Mouse (Mus musculus) liver, adult 2 months (tissue): ENCODE measurements around the gene Mark2. TPM values are rescaled to one million over a fixed set of nuclear protein-coding genes. Genes with fewer than 3 reads are reported as not detected.

ENCODE experiments used
- DNase-seq: peaks from one replicate; pipeline ENCODE4 v3.0.0-alpha.2; 2011; ENCODE audit warnings: low read depth, low spot score; ENCODE audit errors: extremely low read depth
- H3K27ac ChIP-seq: fragments of 200-500 bp; replicated peaks from 2 replicates; pipeline ENCODE4 v1.5.1; 2012; ENCODE audit warnings: low read depth, mild to moderate bottlenecking, control low read depth, inconsistent platforms, low read length; ENCODE audit not compliant: insufficient read depth
- H3K27me3 ChIP-seq: fragments of 200-500 bp; 2 replicates; pipeline ENCODE4 v1.6.1; 2012; ENCODE audit warnings: mild to moderate bottlenecking, moderate library complexity, low read length, inconsistent platforms; ENCODE audit not compliant: control insufficient read depth, insufficient read depth
- H3K36me3 ChIP-seq: fragments of 200-500 bp; 2 replicates; pipeline ENCODE4 v1.6.1; 2012; ENCODE audit warnings: low read length, inconsistent platforms; ENCODE audit not compliant: control insufficient read depth, insufficient read depth
- H3K4me1 ChIP-seq: fragments of 200-500 bp; 2 replicates; pipeline ENCODE4 v1.6.1; 2011; ENCODE audit warnings: low read length; ENCODE audit not compliant: control insufficient read depth, insufficient read depth
- H3K4me3 ChIP-seq: fragments of 200-500 bp; 2 replicates; pipeline ENCODE4 v1.5.1; 2011; ENCODE audit warnings: low read depth, mild to moderate bottlenecking, control low read depth, low read length, moderate library complexity; ENCODE audit not compliant: insufficient read depth
- H3K79me2 ChIP-seq: fragments of 200-500 bp; 2 replicates; pipeline ENCODE4 v1.6.1; 2012; ENCODE audit warnings: inconsistent platforms, mild to moderate bottlenecking, low read length, moderate library complexity; ENCODE audit not compliant: control insufficient read depth, insufficient read depth
- H3K9ac ChIP-seq: fragments of 200-500 bp; 2 replicates; pipeline ENCODE4 v1.6.1; 2012; ENCODE audit warnings: low read depth, mild to moderate bottlenecking, control low read depth, inconsistent platforms, low read length
- CTCF ChIP-seq: fragments of 200-500 bp; IDR thresholded peaks from 2 replicates; pipeline ENCODE4 v1.5.1; 2011; ENCODE audit warnings: low read depth, low read length, control low read depth
- POLR2A ChIP-seq: fragments of 200-500 bp; IDR thresholded peaks from 2 replicates; pipeline ENCODE4 v1.6.1; 2011; ENCODE audit warnings: low read length, control low read depth; ENCODE audit not compliant: insufficient read depth; ENCODE audit errors: extremely low read depth
- WGBS: fragments of 180-500 bp; shearing (Covaris S2); methylation state at CpG from one replicate; pipeline ENCODE4 v1.1.7; 2018; 5-methylcytosine and 5-hydroxymethylcytosine counted together
- polyA plus RNA-seq: library from polyadenylated mRNA; depleted of rRNA; stranded (reverse); fragments of >200 nt; gene quantifications from 2 replicates; pipeline ENCODE4 v1.2.3, GENCODE M21; 2012
- total RNA-seq: library from RNA; depleted of rRNA; stranded (reverse); fragments of >200 nt; gene quantifications from 2 replicates; pipeline ENCODE4 v1.2.3, GENCODE M21; 2014

Mark2 gene
- total and polyA plus RNA-seq, 2 experiments = 4.6 to 19.8 TPM

- 32% methylated on average over 6 of the region's 6 CpGs for WGBS
- no peaks in the 10 kb centered on the region for H3K36me3 ChIP-seq
- DNase-seq = no peak
- H3K4me3 ChIP-seq = no peak overlapping the region
- H3K27ac ChIP-seq = no peak overlapping the region
- peaks cover 4% of the 10 kb centered on the region; the same call in 1 of the 2 replicates for H3K4me1 ChIP-seq
- H3K79me2 ChIP-seq = no peaks in the 10 kb centered on the region
- H3K27me3 ChIP-seq = peaks cover 4% of the 10 kb centered on the region; the same call in 1 of the 2 replicates
- H3K9ac ChIP-seq = no peak overlapping the region
- TF ChIP-seq CTCF = no peak
- TF ChIP-seq POLR2A = no peak
Observed at GRCm38 (mm10) chr19:7264766-7265331, 76.8 kb downstream of the Mark2 start.

GRCm38 (mm10) chr19:7264088-7264765 is 77.4 kb downstream of the Mark2 start:
- Histone ChIP-seq H3K27me3 (peaks cover 4% of the 10 kb centered on the region; the same call in 1 of the 2 replicates), H3K4me3 (no peak overlapping the region), H3K4me1 (peaks cover 4% of the 10 kb centered on the region; the same call in 1 of the 2 replicates), H3K9ac (no peak overlapping the region), H3K27ac (no peak overlapping the region), H3K79me2 (no peaks in the 10 kb centered on the region), H3K36me3 (no peaks in the 10 kb centered on the region)
- TF ChIP-seq CTCF (peak; percentile 96), POLR2A (no peak)
- 21% methylated on average over 9 of the region's 9 CpGs for WGBS
- peak; percentile 46 for DNase-seq

GRCm38 (mm10) chr19:7262592-7262991 is 79.1 kb downstream of the Mark2 start:
- Histone ChIP-seq H3K4me1 (peaks cover 3% of the 10 kb centered on the region; the same call in 1 of the 2 replicates), H3K79me2 (no peaks in the 10 kb centered on the region), H3K4me3 (no peak overlapping the region), H3K27ac (no peak overlapping the region), H3K36me3 (no peaks in the 10 kb centered on the region), H3K9ac (no peak overlapping the region), H3K27me3 (no peaks in the 10 kb centered on the region)
- DNase-seq = no peak
- TF ChIP-seq POLR2A (no peak), CTCF (no peak)
- WGBS = 96% methylated on average over 1 of the region's 1 CpGs

- H3K27ac ChIP-seq = no peak overlapping the region
- 92% methylated on average over 3 of the region's 3 CpGs for WGBS
- H3K36me3 ChIP-seq = no peaks in the 10 kb centered on the region
- H3K4me1 ChIP-seq = no peaks in the 10 kb centered on the region
- H3K4me3 ChIP-seq = no peak overlapping the region
- H3K79me2 ChIP-seq = no peaks in the 10 kb centered on the region
- H3K27me3 ChIP-seq = no peaks in the 10 kb centered on the region
- no peak for DNase-seq
- TF ChIP-seq POLR2A = no peak
- TF ChIP-seq CTCF = no peak
- no peak overlapping the region for H3K9ac ChIP-seq
Observed at GRCm38 (mm10) chr19:7261964-7262363, 79.7 kb downstream of the Mark2 start.

GRCm38 (mm10) chr19:7261476-7261875 is 80.2 kb downstream of the Mark2 start:
- TF ChIP-seq CTCF = no peak
- TF ChIP-seq POLR2A = no peak
- H3K4me1 ChIP-seq = no peaks in the 10 kb centered on the region
- DNase-seq = no peak
- H3K9ac ChIP-seq = no peak overlapping the region
- no peak overlapping the region for H3K27ac ChIP-seq
- no peaks in the 10 kb centered on the region for H3K79me2 ChIP-seq
- H3K4me3 ChIP-seq = no peak overlapping the region
- H3K36me3 ChIP-seq = no peaks in the 10 kb centered on the region
- no peaks in the 10 kb centered on the region for H3K27me3 ChIP-seq
- 100% methylated on average over 1 of the region's 1 CpGs for WGBS

- TF ChIP-seq POLR2A (no peak), CTCF (no peak)
- no peak overlapping the region for H3K9ac ChIP-seq
- H3K79me2 ChIP-seq = no peaks in the 10 kb centered on the region
- no peak overlapping the region for H3K4me3 ChIP-seq
- WGBS = 85% methylated on average over 5 of the region's 5 CpGs
- H3K27me3 ChIP-seq = no peaks in the 10 kb centered on the region
- no peaks in the 10 kb centered on the region for H3K4me1 ChIP-seq
- DNase-seq = no peak
- H3K36me3 ChIP-seq = no peaks in the 10 kb centered on the region
- no peak overlapping the region for H3K27ac ChIP-seq
Observed at GRCm38 (mm10) chr19:7257881-7258280, 83.8 kb downstream of the Mark2 start.
